Mouse (Mus musculus) liver, postnatal 0 days (tissue): ENCODE data around the gene Plcl2.

ENCODE experiments used
- CTCF ChIP-seq: sonication (generic); IDR thresholded peaks from 2 replicates; pipeline ENCODE4 v1.5.1; 2016; ENCODE audit warnings: antibody characterized with exemption, low read depth
- EP300 ChIP-seq: IDR thresholded peaks from 2 replicates; pipeline ENCODE4 v1.6.1; 2016; ENCODE audit warnings: antibody characterized with exemption, low read depth, mild to moderate bottlenecking

- TF ChIP-seq CTCF, result no peak
- no peak for TF ChIP-seq EP300
Observed at GRCm38 (mm10) chr17:50684960-50685645, 175.9 kb downstream of the Plcl2 start.
